Mouse (Mus musculus): Measurements from ENCODE around the gene Olfr195.
"Not testable (repeated sequence)": the region's sequence is repeated elsewhere in the genome, so short reads cannot be mapped to it uniquely, and the experiment has no call there.

Olfr195 gene

GRCm38 (mm10) chr16:59146746-59147145, at the start of gene Olfr195:
TSS of gene Olfr195 (plus strand) at chr16:59147046.
- DNase-seq (ENCODE audit: low spot score), result no peak

GRCm38 (mm10) chr16:59105312-59105711, 41.5 kb upstream of the Olfr195 start:
- DNase-seq (ENCODE audit: low spot score), result no peak

GRCm38 (mm10) chr16:59108522-59108921, 38.3 kb upstream of the Olfr195 start:
- not testable (repeated sequence) for DNase-seq (ENCODE audit: low spot score)

GRCm38 (mm10) chr16:59111781-59112180, 35.1 kb upstream of the Olfr195 start, which contains the start of gene Olfr193:
TSS of gene Olfr193 (minus strand) at chr16:59111881.
- DNase-seq (ENCODE audit: low spot score), result no peak

- DNase-seq (ENCODE audit: low spot score), result no peak
These were observed 25.9 kb upstream of the Olfr195 start, which contains the start of gene Olfr194 for GRCm38 (mm10) chr16:59120969-59121368. TSS of gene Olfr194 (minus strand) at chr16:59121069.

GRCm38 (mm10) chr16:59130740-59131139, 16.1 kb upstream of the Olfr195 start:
- DNase-seq (ENCODE audit: low spot score), result no peak

GRCm38 (mm10) chr16:59141105-59141504, 5.7 kb upstream of the Olfr195 start:
- DNase-seq (ENCODE audit: low spot score), result no peak

- no peak for DNase-seq (ENCODE audit: low spot score)
These were observed 5.2 kb downstream of the Olfr195 start for GRCm38 (mm10) chr16:59151996-59152395.

GRCm38 (mm10) chr16:59170354-59170753, 23.5 kb downstream of the Olfr195 start, which contains the start of gene Olfr196:
TSS of gene Olfr196 (minus strand) at chr16:59170454.
- no peak for DNase-seq (ENCODE audit: low spot score)

Data from urinary bladder, postnatal 14 days (tissue).